Mouse (Mus musculus): ENCODE measurements around the gene Tmub2. TPM values are rescaled to one million over a fixed set of nuclear protein-coding genes. Genes with fewer than 3 reads are reported as not detected.
A peak's percentile ranks its signal among the peaks of the same experiment; 100 is the strongest.
"Not testable (repeated sequence)": the region's sequence is repeated elsewhere in the genome, so short reads cannot be mapped to it uniquely, and the experiment has no call there.

Tmub2 gene
- polyA plus RNA-seq, 1 experiment from 2014 or later: 44.3 TPM

DNA sequence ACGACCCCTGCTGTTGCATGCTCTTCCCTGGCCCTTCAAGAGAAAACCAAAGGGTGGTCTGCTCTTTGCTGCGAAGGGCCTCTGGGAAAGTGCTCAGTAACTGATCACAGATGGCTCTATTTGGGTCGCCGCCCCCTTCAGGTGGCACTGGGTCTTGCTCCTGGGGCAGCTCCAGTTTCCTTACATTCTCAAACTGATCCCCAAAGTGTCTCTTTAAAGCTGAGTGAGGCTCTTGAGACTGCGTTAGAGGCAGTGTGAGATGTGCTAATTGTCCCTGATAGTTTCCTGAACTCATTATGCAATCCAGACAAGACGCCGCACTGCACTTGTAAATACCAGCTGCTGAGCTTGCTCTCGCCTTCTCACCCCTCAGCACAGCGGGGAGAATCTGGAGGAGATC is 27.2 kb upstream of the Tmub2 start:
- Histone ChIP-seq H3K27ac (no peak overlapping the region), H3K36me3 (peaks cover 20% of the 10 kb centered on the region; the same call in 1 of the 2 replicates), H3K9ac (no peak overlapping the region), H3K4me3 (replicated peaks) (no peak overlapping the region), H3K4me1 (replicated peaks) (no peaks in the 10 kb centered on the region), H3K27me3 (replicated peaks) (no peaks in the 10 kb centered on the region), H3K4me2 (replicated peaks) (no peak overlapping the region), H3K9me3 (no peaks in the 10 kb centered on the region)
- ATAC-seq: no peak; the same call in 1 of the 2 replicates
- WGBS: 51% methylated on average over 9 of the region's 9 CpGs

DNA sequence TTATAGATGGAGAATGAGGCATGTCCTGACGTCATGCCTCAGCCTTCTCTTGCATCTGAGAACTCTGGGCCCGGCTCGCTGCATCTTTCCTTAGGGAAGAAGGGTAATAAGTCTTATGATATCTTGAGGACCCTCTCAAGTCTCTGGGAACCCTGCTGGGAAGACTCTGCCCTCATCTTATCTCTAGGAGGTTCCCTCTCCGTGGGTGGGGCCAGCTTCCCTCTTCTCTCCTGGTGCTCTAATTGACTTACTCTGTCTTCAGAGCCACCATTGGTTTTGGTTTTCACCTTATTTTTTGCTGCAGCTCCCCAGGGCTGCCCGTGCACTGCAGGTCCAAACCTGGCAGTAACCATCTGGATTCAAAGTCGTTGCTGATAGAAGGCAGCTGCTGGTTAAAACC is 26.6 kb upstream of the Tmub2 start:
- H3K9me3 ChIP-seq: no peaks in the 10 kb centered on the region
- no peaks in the 10 kb centered on the region for H3K27me3 ChIP-seq (replicated peaks)
- no peak overlapping the region for H3K4me2 ChIP-seq (replicated peaks)
- no peak for ATAC-seq
- H3K27ac ChIP-seq: no peak overlapping the region
- no peak overlapping the region for H3K4me3 ChIP-seq (replicated peaks)
- WGBS: 83% methylated on average over 6 of the region's 6 CpGs
- H3K9ac ChIP-seq: no peak overlapping the region
- H3K4me1 ChIP-seq (replicated peaks): no peaks in the 10 kb centered on the region
- H3K36me3 ChIP-seq: peaks cover 20% of the 10 kb centered on the region; the same call in 1 of the 2 replicates

DNA sequence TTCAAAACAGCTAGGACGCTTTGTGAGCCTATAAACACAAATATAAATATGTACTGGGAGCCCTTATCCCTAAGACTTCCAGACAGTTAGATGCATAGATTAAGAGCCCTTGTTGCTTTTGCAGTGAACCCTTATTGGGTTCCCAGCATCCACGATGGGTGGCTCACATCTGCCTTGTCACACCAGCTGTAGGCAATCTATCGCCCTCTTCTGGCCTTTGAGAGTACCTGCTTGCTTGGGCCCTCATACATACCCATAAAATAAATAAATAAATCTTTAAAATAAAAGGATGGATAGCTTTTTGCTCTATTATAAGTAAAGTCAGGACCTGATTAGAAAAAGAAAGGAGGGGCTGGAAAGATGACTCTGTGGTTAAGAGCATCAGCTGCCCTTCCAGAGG is 26.2 kb upstream of the Tmub2 start:
- no peak overlapping the region for H3K27ac ChIP-seq
- H3K4me1 ChIP-seq (replicated peaks): no peaks in the 10 kb centered on the region
- no peak for ATAC-seq
- H3K4me3 ChIP-seq (replicated peaks): no peak overlapping the region
- H3K4me2 ChIP-seq (replicated peaks): no peak overlapping the region
- H3K27me3 ChIP-seq (replicated peaks): no peaks in the 10 kb centered on the region
- H3K36me3 ChIP-seq: peaks cover 20% of the 10 kb centered on the region; the same call in 1 of the 2 replicates
- H3K9ac ChIP-seq: no peak overlapping the region
- WGBS: 89% methylated on average over 3 of the region's 3 CpGs
- H3K9me3 ChIP-seq: no peaks in the 10 kb centered on the region

- Histone ChIP-seq H3K27me3 (replicated peaks) (no peaks in the 10 kb centered on the region), H3K9ac (no peak overlapping the region), H3K4me3 (replicated peaks) (no peak overlapping the region), H3K27ac (no peak overlapping the region), H3K36me3 (0 out of 2 replicates have a peak, but pooled peaks cover 7% of the 10 kb centered on the region), H3K4me2 (replicated peaks) (no peak overlapping the region), H3K9me3 (no peaks in the 10 kb centered on the region), H3K4me1 (replicated peaks) (peaks cover 3% of the 10 kb centered on the region; the same call in 1 of the 2 replicates)
- no peak for ATAC-seq
- 91% methylated on average over 7 of the region's 7 CpGs for WGBS
These were observed 21.5 kb upstream of the Tmub2 start for GRCm38 (mm10) chr11:102263211-102263610.

DNA sequence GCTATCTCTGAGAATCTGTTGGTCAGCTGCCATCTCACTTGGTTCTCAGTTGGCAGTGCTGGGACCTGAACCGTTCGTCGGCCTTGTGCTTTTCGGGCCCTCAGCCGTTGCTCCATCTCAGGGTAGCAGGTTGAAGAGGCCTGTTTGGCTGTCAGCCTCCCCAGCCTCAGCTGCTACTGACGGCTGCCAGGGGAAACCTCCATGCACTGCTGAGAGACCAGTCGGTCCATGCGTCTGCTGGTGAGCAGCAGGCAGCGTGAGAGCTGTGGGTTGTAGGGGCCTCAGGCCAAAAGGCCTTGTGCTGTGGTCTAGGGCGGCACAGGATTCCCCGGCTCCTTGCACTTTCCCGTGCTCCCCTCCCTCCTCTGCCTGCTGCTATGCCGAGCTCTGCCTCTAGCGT is 18.9 kb upstream of the Tmub2 start:
- Histone ChIP-seq H3K9me3 (no peaks in the 10 kb centered on the region), H3K9ac (no peak overlapping the region), H3K27ac (no peak overlapping the region), H3K4me1 (replicated peaks) (peaks cover 3% of the 10 kb centered on the region; the same call in 1 of the 2 replicates), H3K36me3 (no peaks in the 10 kb centered on the region), H3K4me2 (replicated peaks) (no peak overlapping the region), H3K27me3 (replicated peaks) (no peaks in the 10 kb centered on the region), H3K4me3 (replicated peaks) (no peak overlapping the region)
- ATAC-seq: no peak
- WGBS: 59% methylated on average over 14 of the region's 14 CpGs

DNA sequence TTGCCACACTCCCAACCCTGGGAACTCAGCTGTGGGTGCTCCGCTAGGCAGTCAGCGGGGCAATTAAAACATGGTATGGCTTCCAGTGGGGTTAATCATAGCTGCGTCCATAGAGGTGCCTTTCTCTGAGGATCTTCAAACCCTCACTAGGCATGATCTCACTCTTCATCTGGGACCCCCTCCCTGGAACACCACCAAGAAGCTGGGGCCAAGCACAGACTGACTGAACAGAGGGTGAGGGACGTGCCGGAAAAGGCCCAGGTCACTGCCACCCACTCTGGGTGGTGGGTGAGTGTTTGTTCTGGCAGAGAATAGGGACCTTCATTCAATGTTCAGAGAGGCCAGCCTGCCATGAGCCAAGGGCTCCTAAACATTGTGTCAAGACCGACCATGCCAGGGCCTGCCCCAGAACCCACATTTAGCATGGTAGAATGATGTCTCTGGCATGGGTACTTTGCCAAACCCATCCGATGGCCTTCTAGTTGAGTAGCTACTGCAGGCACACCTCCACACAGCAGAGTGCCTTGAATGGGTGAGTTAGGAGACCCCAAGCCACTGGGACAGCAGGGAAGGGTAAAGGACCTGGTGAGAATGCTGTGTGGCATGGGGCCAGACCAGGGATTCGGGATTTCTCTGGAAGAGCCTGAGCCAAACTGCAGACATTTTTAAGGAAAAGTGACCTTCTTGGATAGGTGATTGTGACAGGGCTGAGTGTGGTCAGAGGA is 17.9 kb upstream of the Tmub2 start:
- WGBS: 82% methylated on average over 8 of the region's 8 CpGs
- Histone ChIP-seq H3K9me3 (no peaks in the 10 kb centered on the region), H3K27ac (no peak overlapping the region), H3K4me3 (replicated peaks) (no peak overlapping the region), H3K27me3 (replicated peaks) (no peaks in the 10 kb centered on the region), H3K4me2 (replicated peaks) (no peak overlapping the region), H3K4me1 (replicated peaks) (peaks cover 3% of the 10 kb centered on the region; the same call in 1 of the 2 replicates), H3K9ac (no peak overlapping the region), H3K36me3 (no peaks in the 10 kb centered on the region)
- no peak; the same call in 1 of the 2 replicates for ATAC-seq

DNA sequence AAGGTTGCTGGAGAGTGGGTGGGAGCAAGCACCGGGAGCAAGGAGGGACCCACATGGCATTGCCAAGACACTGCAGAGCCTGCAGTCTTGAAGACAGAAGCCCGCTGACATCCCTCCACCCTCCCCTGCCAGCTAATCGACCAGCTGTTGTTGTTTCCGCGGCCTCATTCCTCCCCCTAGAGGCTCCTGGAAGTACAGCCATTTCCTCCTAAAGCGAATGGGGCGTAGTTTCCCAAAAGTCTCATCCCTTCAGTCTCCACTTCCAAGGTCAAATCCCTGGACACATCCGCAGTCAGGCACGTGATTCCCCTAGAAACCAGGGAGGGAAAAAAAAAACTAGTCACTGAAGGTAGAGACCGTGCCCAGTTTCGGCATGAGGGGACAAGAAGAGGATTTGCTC is 17.3 kb upstream of the Tmub2 start:
- WGBS: 6% methylated on average over 11 of the region's 11 CpGs
- H3K36me3 ChIP-seq: no peaks in the 10 kb centered on the region
- H3K27ac ChIP-seq: no peak overlapping the region
- no peaks in the 10 kb centered on the region for H3K9me3 ChIP-seq
- H3K4me2 ChIP-seq (replicated peaks): no peak overlapping the region
- no peaks in the 10 kb centered on the region for H3K27me3 ChIP-seq (replicated peaks)
- H3K9ac ChIP-seq: no peak overlapping the region; the same call in 1 of the 2 replicates
- peak; percentile 81 for ATAC-seq
- H3K4me3 ChIP-seq (replicated peaks): no peak overlapping the region
- H3K4me1 ChIP-seq (replicated peaks): peaks cover 3% of the 10 kb centered on the region; the same call in 1 of the 2 replicates

GRCm38 (mm10) chr11:102268520-102269244 is 16.0 kb upstream of the Tmub2 start, which contains the start of gene Asb16:
Asb16 (plus strand) TSS chr11:102268743.
- Histone ChIP-seq H3K4me1 (replicated peaks) (peaks cover 3% of the 10 kb centered on the region; the same call in 1 of the 2 replicates), H3K9me3 (no peaks in the 10 kb centered on the region), H3K27me3 (replicated peaks) (no peaks in the 10 kb centered on the region), H3K27ac (no peak within 1 kb of the TSS), H3K36me3 (no peaks in the 10 kb centered on the region), H3K4me2 (replicated peaks) (no peak within 1 kb of the TSS), H3K9ac (no peak within 1 kb of the TSS; the same call in 1 of the 2 replicates), H3K4me3 (replicated peaks) (no peak within 1 kb of the TSS)
- ATAC-seq: no peak
- 84% methylated on average over 12 of the region's 12 CpGs for WGBS

DNA sequence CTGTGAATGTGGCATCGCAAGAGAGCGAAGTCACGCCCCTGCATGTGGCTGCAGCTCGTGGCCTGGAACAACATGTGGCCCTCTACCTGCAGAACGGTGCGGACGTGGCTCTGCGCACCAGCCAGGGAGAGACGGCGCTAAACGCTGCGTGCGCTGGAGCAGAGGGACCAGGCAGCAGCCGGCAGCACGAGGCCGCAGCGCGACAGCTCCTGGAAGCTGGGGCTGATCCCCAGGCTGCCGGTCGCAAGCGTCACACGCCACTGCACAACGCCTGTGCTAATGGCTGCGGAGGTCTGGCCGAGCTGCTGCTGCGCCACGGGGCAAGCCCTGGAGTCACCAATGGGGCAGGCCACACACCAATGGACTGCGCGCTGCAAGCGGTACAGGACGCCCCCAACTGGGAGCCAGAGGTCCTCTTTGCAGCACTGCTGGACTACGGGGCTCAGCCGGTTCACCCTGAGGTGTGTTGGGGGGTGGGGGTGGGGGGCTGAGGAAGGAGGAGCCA is 8.3 kb upstream of the Tmub2 start:
- H3K27me3 ChIP-seq (replicated peaks): no peaks in the 10 kb centered on the region

GRCm38 (mm10) chr11:102277754-102278153 is 7.0 kb upstream of the Tmub2 start:
- H3K27ac ChIP-seq: no peak overlapping the region
- H3K4me3 ChIP-seq (replicated peaks): no peak overlapping the region
- H3K36me3 ChIP-seq: no peaks in the 10 kb centered on the region
- H3K4me2 ChIP-seq (replicated peaks): no peak overlapping the region
- 78% methylated on average over 9 of the region's 12 CpGs for WGBS
- no peaks in the 10 kb centered on the region for H3K9me3 ChIP-seq
- no peak for ATAC-seq
- H3K9ac ChIP-seq: no peak overlapping the region
- no peaks in the 10 kb centered on the region for H3K27me3 ChIP-seq (replicated peaks)
- 0 out of 2 replicates have a peak, but pooled peaks cover 2% of the 10 kb centered on the region for H3K4me1 ChIP-seq (replicated peaks)

More for the DNA sequence above, 8.3 kb upstream of the Tmub2 start:
- Histone ChIP-seq H3K9ac (peak overlapping the region; percentile 55), H3K4me3 (replicated peaks) (peak overlapping the region; percentile 31), H3K9me3 (no peaks in the 10 kb centered on the region), H3K36me3 (no peaks in the 10 kb centered on the region), H3K4me2 (replicated peaks) (peak overlapping the region; percentile 78), H3K4me1 (replicated peaks) (0 out of 2 replicates have a peak, but pooled peaks cover 2% of the 10 kb centered on the region), H3K27ac (no peak overlapping the region)
- peak; percentile 83 for ATAC-seq
- WGBS: 1% methylated on average over 33 of the region's 33 CpGs

DNA sequence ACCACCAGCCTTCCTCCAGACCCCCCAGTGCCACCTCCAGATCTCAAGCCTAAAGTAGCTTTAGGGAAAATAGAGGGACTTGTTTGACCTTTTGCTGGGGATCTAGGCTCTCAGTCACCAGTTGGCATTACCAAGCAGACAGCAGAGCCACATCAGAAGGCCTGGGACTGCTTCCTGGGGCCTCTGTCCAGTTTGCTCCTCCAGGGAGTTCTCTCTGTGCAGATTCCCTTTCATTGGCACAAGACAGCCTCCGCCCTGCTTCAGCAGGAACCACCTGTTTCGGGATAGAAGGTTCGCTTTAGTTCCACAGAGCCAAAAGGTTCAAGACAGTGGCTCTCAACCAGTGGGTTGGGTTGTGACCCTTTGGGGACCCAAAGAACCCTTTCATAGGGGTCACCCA is 5.1 kb upstream of the Tmub2 start:
- Histone ChIP-seq H3K27me3 (replicated peaks) (no peaks in the 10 kb centered on the region), H3K36me3 (no peaks in the 10 kb centered on the region), H3K9me3 (no peaks in the 10 kb centered on the region), H3K4me3 (replicated peaks) (no peak overlapping the region), H3K4me1 (replicated peaks) (0 out of 2 replicates have a peak, but pooled peaks cover 2% of the 10 kb centered on the region), H3K27ac (no peak overlapping the region), H3K4me2 (replicated peaks) (no peak overlapping the region), H3K9ac (no peak overlapping the region)
- 93% methylated on average over 3 of the region's 3 CpGs for WGBS
- ATAC-seq: no peak

DNA sequence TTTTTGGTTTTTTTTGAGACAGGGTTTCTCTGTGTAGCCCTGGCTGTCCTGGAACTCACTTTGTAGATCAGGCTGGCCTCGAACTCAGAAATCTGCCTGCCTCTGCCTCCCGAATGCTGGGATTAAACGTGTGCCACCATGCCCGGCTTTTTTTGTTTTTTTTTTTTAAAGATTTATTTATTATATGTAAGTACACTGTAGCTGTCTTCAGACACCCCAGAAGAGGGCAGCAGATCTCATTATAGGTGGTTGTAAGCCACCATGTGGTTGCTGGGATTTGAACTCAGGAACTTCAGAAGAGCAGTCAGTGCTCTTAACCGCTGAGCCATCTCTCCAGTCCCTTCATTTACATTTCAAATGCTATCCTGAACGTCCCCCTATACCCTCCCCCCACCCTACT is 4.5 kb upstream of the Tmub2 start:
- not testable (repeated sequence) for H3K9ac ChIP-seq

More for the DNA sequence above, 4.5 kb upstream of the Tmub2 start:
- H3K4me3 ChIP-seq (replicated peaks); H3K9me3 ChIP-seq; H3K36me3 ChIP-seq; H3K27ac ChIP-seq; H3K4me1 ChIP-seq (replicated peaks); H3K4me2 ChIP-seq (replicated peaks); ATAC-seq; H3K27me3 ChIP-seq (replicated peaks): not testable (repeated sequence)
- 69% methylated on average over 6 of the region's 6 CpGs for WGBS

Measured in intestine, embryonic 15.5 days (tissue).